Mouse (Mus musculus): ENCODE results near the gene Sec14l4.
A peak's percentile ranks its signal among the peaks of the same experiment; 100 is the strongest.

The Sec14l4 gene

GRCm38 (mm10) chr11:4078267-4078933 lies 47.1 kb downstream of the Sec14l4 start:
- DNase-seq (ENCODE audit: low spot score) = no peak

GRCm38 (mm10) chr11:4080219-4080618 lies 49.0 kb downstream of the Sec14l4 start:
- peak; percentile 50 for DNase-seq (ENCODE audit: low spot score)

GRCm38 (mm10) chr11:4083316-4084078 lies 52.2 kb downstream of the Sec14l4 start:
- DNase-seq (ENCODE audit: low spot score) = peak; percentile 65

GRCm38 (mm10) chr11:4086246-4086645 lies 55.0 kb downstream of the Sec14l4 start:
- no peak for DNase-seq (ENCODE audit: low spot score)

- DNase-seq (ENCODE audit: low spot score) = no peak
These were observed 56.0 kb downstream of the Sec14l4 start for GRCm38 (mm10) chr11:4087267-4087666.

- no peak for DNase-seq (ENCODE audit: low spot score)
These were observed 62.5 kb downstream of the Sec14l4 start for GRCm38 (mm10) chr11:4093459-4094377.

- peak; percentile 92 for DNase-seq (ENCODE audit: low spot score)
These were observed 63.3 kb downstream of the Sec14l4 start for GRCm38 (mm10) chr11:4094378-4095170.

- peak; percentile 66 for DNase-seq (ENCODE audit: low spot score)
These were observed 64.2 kb downstream of the Sec14l4 start, which contains the start of gene Mtfp1 for GRCm38 (mm10) chr11:4095171-4096053. Gene Mtfp1 (minus strand): TSS chr11:4095445.

GRCm38 (mm10) chr11:4096054-4096984 lies 65.1 kb downstream of the Sec14l4 start:
- peak; percentile 99 for DNase-seq (ENCODE audit: low spot score)

- DNase-seq (ENCODE audit: low spot score) = no peak
These were observed 65.9 kb downstream of the Sec14l4 start for GRCm38 (mm10) chr11:4097091-4097621.

Measured in c-Kit-positive CD71-positive TER-119-positive erythroid progenitor cells, embryonic 14.5 days (primary cell).